Mouse (Mus musculus) neutrophil, adult 59 days (primary cell): Measurements from ENCODE around the gene Cd3eap. TPM values are rescaled to one million over a fixed set of nuclear protein-coding genes. Genes with fewer than 3 reads are reported as not detected.

ENCODE experiments used
- total RNA-seq, 2 experiments: library from RNA; stranded (reverse); gene quantifications; 1 replicate in 1 of 2; 2 replicates in 1 of 2; pipeline ENCODE4 v1.2.4; 2023

Cd3eap gene
- 1 to 10 TPM; 6.7 to 7.1 TPM for total RNA-seq

DNA sequence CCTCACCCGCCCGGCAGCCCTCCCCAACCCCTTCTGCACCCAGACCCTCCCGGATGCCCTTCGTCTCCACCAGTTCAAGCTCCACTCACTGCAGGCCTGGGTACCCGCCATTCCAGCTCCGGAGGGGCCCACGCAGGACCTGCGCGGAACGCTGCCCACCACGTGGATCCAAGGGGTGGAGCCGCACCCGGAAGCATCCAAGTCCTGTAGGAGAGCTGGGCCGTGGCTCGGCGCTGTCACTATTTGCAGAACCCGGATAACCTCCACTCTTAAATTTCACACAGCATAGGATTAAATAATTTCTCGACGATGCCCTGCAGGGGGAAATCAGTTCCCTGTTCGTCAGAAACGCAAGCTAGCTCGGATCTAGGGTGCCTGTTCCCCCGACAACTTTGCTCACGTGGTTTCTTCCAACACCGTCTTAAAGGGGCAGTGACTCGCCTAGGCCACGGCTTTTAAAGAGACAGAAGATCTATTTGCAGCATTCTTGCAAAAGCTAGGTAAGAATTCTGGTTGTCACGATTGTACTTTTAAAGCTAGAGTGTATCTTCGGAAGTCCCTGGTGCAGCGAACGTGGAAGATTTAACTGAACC lies at the start of gene Cd3eap, which contains the start of gene Ppp1r13l:
Cd3eap (minus strand) TSS at position 185 of the 593 bp plus-strand sequence.
Ppp1r13l (plus strand) TSS at position 451 of the 593 bp plus-strand sequence.

DNA sequence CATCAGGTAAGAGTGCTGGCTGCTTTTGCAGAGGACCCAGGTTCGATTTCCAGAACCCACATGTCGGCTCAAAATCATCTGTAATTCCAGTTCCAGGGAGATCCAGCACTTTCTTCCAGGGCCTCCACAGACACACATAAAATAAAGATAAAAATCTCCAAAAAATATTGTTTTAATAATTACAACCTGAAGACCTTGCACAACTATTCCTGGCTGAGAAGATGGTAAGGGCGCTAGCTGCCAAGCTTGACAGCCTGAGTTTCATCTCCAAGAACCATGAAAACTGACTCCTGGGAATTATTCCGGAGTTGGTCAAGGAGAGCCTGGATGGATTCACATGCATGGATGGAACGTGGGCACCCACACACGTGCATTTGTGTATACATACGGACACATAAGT lies 45.2 kb upstream of the Cd3eap start, which contains the start of gene Ckm:
Ckm (plus strand) TSS at position 301 of the 400 bp plus-strand sequence.

DNA sequence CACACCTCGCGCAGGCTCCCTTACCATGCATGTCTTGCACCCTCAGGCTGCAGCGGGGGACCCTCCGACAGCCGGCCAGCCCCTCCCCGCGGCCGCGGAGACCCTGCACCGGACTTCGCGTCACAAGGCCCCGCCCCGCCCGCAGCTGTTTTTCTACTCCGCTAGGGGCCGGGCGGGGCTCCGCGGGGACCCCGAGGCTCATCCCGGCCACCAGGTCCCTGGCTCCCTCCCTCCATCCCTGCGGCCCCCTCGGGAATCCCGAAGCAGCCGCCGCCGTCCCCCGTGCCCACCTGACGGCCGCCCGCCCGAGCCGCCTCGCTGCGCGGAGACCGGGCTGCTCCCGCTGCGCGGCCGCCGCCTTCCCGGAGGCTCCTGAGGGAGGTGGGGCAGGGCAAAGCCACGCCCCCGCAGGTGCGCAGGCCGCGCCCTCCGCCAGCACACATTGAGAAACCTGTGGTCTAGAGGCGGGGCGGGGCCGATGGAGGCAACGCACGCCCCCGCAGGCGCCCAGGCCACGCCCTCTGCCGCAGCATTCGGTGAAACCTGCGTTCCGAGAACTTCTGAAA lies 44.5 kb upstream of the Cd3eap start, which contains the start of gene Klc3:
Klc3 (minus strand) TSS at position 374 of the 566 bp plus-strand sequence.

DNA sequence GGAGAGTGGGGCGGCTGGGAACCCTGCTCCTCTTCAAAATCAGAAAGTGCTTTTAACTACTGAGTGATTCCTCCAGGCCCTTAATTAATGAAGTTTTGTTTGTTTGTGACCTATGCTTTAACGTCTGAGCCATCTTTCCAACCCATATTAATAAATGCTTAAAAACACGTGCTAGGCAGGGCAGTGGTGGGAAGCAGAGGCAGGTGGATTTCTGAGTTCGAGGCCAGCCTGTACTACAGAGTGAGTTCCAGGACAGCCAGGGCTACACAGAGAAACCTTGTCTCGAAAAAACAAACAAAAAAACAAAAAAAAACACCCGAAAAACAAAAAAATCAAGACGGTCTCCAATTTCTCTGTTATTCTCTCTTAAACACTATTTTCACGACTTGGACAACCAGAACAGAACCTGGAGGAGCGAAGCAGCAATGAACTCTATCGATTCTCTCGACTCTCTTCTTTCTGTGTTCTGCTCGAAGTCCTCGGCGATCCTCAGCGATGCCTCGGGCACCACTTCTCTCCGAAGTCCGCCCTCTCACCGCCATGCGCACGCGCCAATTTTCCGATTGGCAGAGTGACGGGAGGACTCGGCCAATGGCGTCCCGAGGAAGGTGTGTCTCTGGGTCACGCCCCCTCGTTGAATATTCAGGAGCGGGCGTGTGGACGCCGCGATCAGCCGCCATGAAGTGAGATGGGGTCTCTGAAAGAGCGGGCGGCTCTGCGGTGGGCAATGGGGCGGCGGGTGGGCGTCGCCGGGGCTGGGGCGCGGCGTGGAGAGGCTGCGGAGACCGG lies 22.3 kb upstream of the Cd3eap start, which contains the start of gene Ercc2:
Ercc2 (plus strand) TSS at position 634 of the 789 bp plus-strand sequence.

DNA sequence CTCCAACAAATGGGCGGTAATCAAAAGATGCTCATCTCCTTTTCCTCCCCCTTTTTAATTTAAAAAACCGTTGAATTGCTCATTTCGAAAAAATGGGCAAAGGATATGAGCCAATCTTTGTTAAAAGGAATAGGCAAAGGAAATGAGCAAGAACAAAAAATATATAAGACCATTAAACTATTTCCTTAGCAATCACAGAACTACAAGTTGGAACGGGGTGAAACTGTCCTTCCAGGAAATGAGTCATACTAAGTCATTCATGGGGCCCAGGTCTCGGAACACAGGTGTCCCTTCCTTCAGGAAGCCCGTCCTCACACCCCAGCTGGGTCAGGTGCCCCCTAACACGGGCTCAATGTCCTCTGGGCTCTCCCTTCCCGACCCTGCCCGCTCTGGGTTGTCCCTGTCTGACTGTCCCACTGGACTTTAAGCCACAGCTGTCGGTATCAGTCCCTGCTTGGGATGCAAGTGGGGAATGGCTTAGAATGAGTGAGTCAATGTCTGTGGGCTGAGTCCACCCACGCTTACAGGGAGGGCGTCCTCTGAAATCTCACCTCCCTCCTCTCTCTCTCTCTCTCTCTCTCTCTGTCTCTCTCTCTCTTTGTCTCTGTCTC lies 14.9 kb downstream of the Cd3eap start, which contains the start of gene Ercc1:
Ercc1 (plus strand) TSS at position 542 of the 611 bp plus-strand sequence.

DNA sequence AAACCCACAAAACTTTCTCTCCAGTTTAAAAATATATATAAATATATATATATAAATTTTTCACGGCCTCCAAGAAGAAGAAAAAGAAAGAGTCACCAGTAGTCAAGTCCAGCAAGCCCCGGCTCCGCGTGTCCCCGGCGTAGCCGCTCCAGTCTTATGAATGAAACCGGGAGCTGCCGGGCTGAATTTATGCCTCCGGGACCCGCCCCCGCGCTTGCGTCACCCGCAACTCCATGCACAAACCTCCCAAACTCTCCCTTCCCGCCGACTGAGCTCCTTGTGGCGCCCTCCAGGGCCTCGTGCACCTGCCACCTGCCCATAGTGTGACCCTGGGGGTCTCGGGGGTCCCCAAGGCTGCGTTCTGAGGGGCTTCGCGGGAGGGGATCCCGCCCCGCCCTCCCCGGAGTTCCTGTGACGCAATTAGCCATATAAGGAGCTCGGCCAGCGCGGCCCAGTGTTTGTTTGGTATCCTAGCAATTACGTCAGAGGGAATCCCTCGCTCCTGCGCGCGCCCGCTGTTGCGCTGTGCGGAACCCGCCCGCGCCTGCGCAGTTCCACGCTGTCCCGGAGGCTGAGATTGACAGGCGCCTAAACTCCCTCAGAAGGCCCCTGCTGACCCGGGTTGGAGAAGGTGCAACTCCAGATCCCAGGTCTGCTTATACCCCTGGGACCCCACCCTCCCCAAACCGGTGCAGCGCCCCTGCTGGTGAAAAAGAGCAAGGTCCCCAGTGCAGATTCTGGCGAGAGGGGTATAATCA lies 49.2 kb downstream of the Cd3eap start, which contains the start of gene Fosb:
Fosb (minus strand) TSS at position 168 of the 758 bp plus-strand sequence.

Other genes with a start within 250 kb of the Cd3eap start
- not detected for gene Gm4969, start 241.1 kb downstream of the Cd3eap start, total RNA-seq
- 10 to 100 TPM; 14.9 to 15.0 TPM for gene Fbxo46, start 239.6 kb downstream of the Cd3eap start, total RNA-seq
- gene Qpctl, start 210.2 kb downstream of the Cd3eap start, total RNA-seq: 10 to 100 TPM; 10.0 to 10.4 TPM
- 10 to 100 TPM; 39.5 to 43.0 TPM for gene Snrpd2, start 209.8 kb downstream of the Cd3eap start, total RNA-seq
- not detected for gene Gipr, start 193.4 kb downstream of the Cd3eap start, total RNA-seq
- gene Eml2, start 183.1 kb downstream of the Cd3eap start, total RNA-seq: 10 to 100 TPM; 60.2 to 79.8 TPM
- under 1 TPM in 1 of 2 experiments, not detected in 1; 0.13 TPM for gene Gpr4, start 146.9 kb downstream of the Cd3eap start, total RNA-seq
- 10 to 100 TPM; 22.3 to 24.6 TPM for gene Opa3, start 131.1 kb downstream of the Cd3eap start, total RNA-seq
- 100 to 1,000 TPM; 636 to 660 TPM for gene Vasp, start 87.7 kb downstream of the Cd3eap start, total RNA-seq
- gene Ppm1n, start 79.4 kb downstream of the Cd3eap start, total RNA-seq: under 1 TPM in 1 of 2 experiments, not detected in 1; 0.49 TPM
- gene Rtn2, start 76.9 kb downstream of the Cd3eap start, total RNA-seq: not detected
- 1,000 to 10,000 TPM in 1 of 2 experiments, 100 to 1,000 TPM in 1; 803 to 1,216 TPM for gene Fosb, start 49.4 kb downstream of the Cd3eap start, total RNA-seq
- 10 to 100 TPM; 17.0 to 24.4 TPM for gene Ercc1, start 14.7 kb downstream of the Cd3eap start, total RNA-seq
- 1 to 10 TPM; 1.7 to 2.0 TPM for gene Ppp1r13l, start 266 bp upstream of the Cd3eap start, total RNA-seq
- 10 to 100 TPM; 15.0 to 20.7 TPM for gene Ercc2, start 22.5 kb upstream of the Cd3eap start, total RNA-seq
- gene Klc3, start 44.6 kb upstream of the Cd3eap start, total RNA-seq: under 1 TPM; 0.42 to 0.62 TPM
- gene Ckm, start 45.3 kb upstream of the Cd3eap start, total RNA-seq: 1 to 10 TPM; 2.1 to 2.2 TPM
- gene Mark4, start 99.3 kb upstream of the Cd3eap start, total RNA-seq: 10 to 100 TPM; 28.3 to 31.5 TPM
- gene Exoc3l2, start 103.8 kb upstream of the Cd3eap start, total RNA-seq: under 1 TPM; 0.38 to 0.42 TPM
- 1 to 10 TPM; 9.0 to 9.2 TPM for gene Bloc1s3, start 148.9 kb upstream of the Cd3eap start, total RNA-seq
- gene Trappc6a, start 148.9 kb upstream of the Cd3eap start, total RNA-seq: 10 to 100 TPM; 23.9 to 24.1 TPM
- not detected for gene Nkpd1, start 158.4 kb upstream of the Cd3eap start, total RNA-seq
- gene Ppp1r37, start 203.6 kb upstream of the Cd3eap start, total RNA-seq: 10 to 100 TPM; 31.7 to 37.9 TPM
- 1 to 10 TPM; 3.3 to 4.4 TPM for gene Zfp296, start 217.8 kb upstream of the Cd3eap start, total RNA-seq
- 10 to 100 TPM; 50.6 to 59.9 TPM for gene Gemin7, start 218.1 kb upstream of the Cd3eap start, total RNA-seq
- 10 to 100 TPM; 46.3 to 53.5 TPM for gene Clasrp, start 245.0 kb upstream of the Cd3eap start, total RNA-seq